ENCODE assay signal across 17 mouse cellular contexts in genomic region chr4:82164058-82164457, GRCm38 (mm10).
DNase-seq lines count a peak whose midpoint lies in the region; ATAC-seq and TF ChIP-seq lines count a peak whose summit lies in the region.
"Had no signal": no experiment of that assay in that cellular context is flagged by ENCODE, and none has a peak within 500 bp of the region (broad histone marks: within the 10 kb centered on the region; RNA-seq: fewer than 3 reads in every experiment).

No protein-coding gene starts in this region.

- H3K4me3 ChIP-seq in stomach, embryonic 15.5 days (replicated peaks): no peak overlapping the region
- no peak overlapping the region for H3K4me3 ChIP-seq in stomach, postnatal 0 days (ENCODE audit: low read depth, low read length)
- H3K4me3 ChIP-seq in heart, embryonic 13.5 days: no peak overlapping the region
- H3K4me3 ChIP-seq: forebrain, embryonic 13.5 days; hindbrain, embryonic 12.5 days; intestine, embryonic 15.5 days; liver, embryonic 15.5 days had no signal

- peak; percentile 92 for DNase-seq in heart, adult 11 months
- DNase-seq in heart, postnatal 36 days: no peak
- DNase-seq in stomach, postnatal 0 days (ENCODE audit: low spot score): no peak
- peak; percentile 21 for DNase-seq in skeletal muscle tissue, adult 2 months (ENCODE audit: low read depth, low spot score)
- DNase-seq in thymus, postnatal 14 days: no peak
- DNase-seq: adrenal gland, adult 2 months; cerebellum, postnatal 10 days; kidney, postnatal 25 days; layer of hippocampus, postnatal 36 days had no signal

- no peak for TF ChIP-seq EP300 in stomach, postnatal 0 days (optimal IDR thresholded peaks at IDR 0.05)

- 0 out of 2 replicates have a peak, but pooled peaks have one; percentile 35 for ATAC-seq in stomach, embryonic 15.5 days (ENCODE audit: insufficient read depth, low FRiP score, low read depth)
- ATAC-seq in stomach, postnatal 0 days (ENCODE audit: low FRiP score, low TSS enrichment): no peak
- no peak; the same call in 1 of the 2 replicates for ATAC-seq in heart, embryonic 13.5 days (ENCODE audit: extremely low read depth, insufficient number of reproducible peaks, low FRiP score, low TSS enrichment)
- ATAC-seq in erythroid progenitor cell, adult 5-6 weeks (replicated peaks; ENCODE audit: low FRiP score, poor library complexity, severe bottlenecking): no peak
- ATAC-seq: CD4-positive, CD25-positive, alpha-beta regulatory T cell, adult 4 months; forebrain, embryonic 13.5 days; intestine, embryonic 15.5 days had no signal

- no peaks in the 10 kb centered on the region for H3K36me3 ChIP-seq in stomach, embryonic 15.5 days
- H3K36me3 ChIP-seq in stomach, postnatal 0 days (ENCODE audit: control insufficient read depth, insufficient read depth, low read length): no peaks in the 10 kb centered on the region
- H3K36me3 ChIP-seq in heart, embryonic 13.5 days: no peaks in the 10 kb centered on the region
- H3K36me3 ChIP-seq: hindbrain, embryonic 12.5 days; intestine, embryonic 15.5 days; liver, embryonic 15.5 days had no signal

- no peak overlapping the region for H3K4me2 ChIP-seq in stomach, embryonic 15.5 days
- no peak overlapping the region for H3K4me2 ChIP-seq in stomach, postnatal 0 days (replicated peaks; ENCODE audit: low read depth)
- no peak overlapping the region for H3K4me2 ChIP-seq in heart, embryonic 13.5 days
- H3K4me2 ChIP-seq: forebrain, embryonic 13.5 days; hindbrain, embryonic 12.5 days; intestine, embryonic 15.5 days; liver, embryonic 15.5 days had no signal

- H3K9me3 ChIP-seq in stomach, embryonic 15.5 days: no peaks in the 10 kb centered on the region
- H3K9me3 ChIP-seq in stomach, postnatal 0 days (ENCODE audit: control insufficient read depth, low read length): no peaks in the 10 kb centered on the region
- no peaks in the 10 kb centered on the region for H3K9me3 ChIP-seq in heart, embryonic 13.5 days
- H3K9me3 ChIP-seq: forebrain, embryonic 13.5 days; hindbrain, embryonic 12.5 days; intestine, embryonic 15.5 days; liver, embryonic 15.5 days had no signal

- no peaks in the 10 kb centered on the region for H3K4me1 ChIP-seq in stomach, embryonic 15.5 days
- H3K4me1 ChIP-seq in stomach, postnatal 0 days (replicated peaks; ENCODE audit: control insufficient read depth, insufficient read depth): no peaks in the 10 kb centered on the region
- H3K4me1 ChIP-seq in heart, embryonic 13.5 days: peaks cover 53% of the 10 kb centered on the region
- H3K4me1 ChIP-seq: hindbrain, embryonic 12.5 days; intestine, embryonic 15.5 days; liver, embryonic 15.5 days had no signal

- intact Hi-C loops in heart, postnatal 36 days (cut with DNase I): no loop called here

- no peaks in the 10 kb centered on the region for H3K27me3 ChIP-seq in stomach, embryonic 15.5 days (replicated peaks)
- no peaks in the 10 kb centered on the region for H3K27me3 ChIP-seq in stomach, postnatal 0 days (ENCODE audit: control insufficient read depth, insufficient read depth, low read length)
- no peaks in the 10 kb centered on the region for H3K27me3 ChIP-seq in heart, embryonic 13.5 days (replicated peaks)
- H3K27me3 ChIP-seq: forebrain, embryonic 13.5 days; hindbrain, embryonic 12.5 days; intestine, embryonic 15.5 days; liver, embryonic 15.5 days had no signal

- H3K27ac ChIP-seq in stomach, embryonic 15.5 days: no peak overlapping the region
- no peak overlapping the region for H3K27ac ChIP-seq in stomach, postnatal 0 days (replicated peaks)
- peak overlapping the region; percentile 37 for H3K27ac ChIP-seq in heart, embryonic 13.5 days (replicated peaks)
- H3K27ac ChIP-seq: forebrain, embryonic 13.5 days; hindbrain, embryonic 12.5 days; intestine, embryonic 15.5 days; liver, embryonic 15.5 days had no signal

- H3K9ac ChIP-seq in stomach, embryonic 15.5 days: no peak overlapping the region
- H3K9ac ChIP-seq in stomach, postnatal 0 days (ENCODE audit: low read length): no peak overlapping the region
- H3K9ac ChIP-seq in heart, embryonic 13.5 days: no peak overlapping the region
- H3K9ac ChIP-seq: forebrain, embryonic 13.5 days; hindbrain, embryonic 12.5 days; intestine, embryonic 15.5 days; liver, embryonic 15.5 days had no signal

- no peak for TF ChIP-seq CTCF in stomach, postnatal 0 days (IDR thresholded peaks at IDR 0.05; ENCODE audit: low read depth)

- WGBS in stomach, embryonic 15.5 days: 31% methylated on average over 1 of the region's 1 CpGs
- 42% methylated on average over 1 of the region's 1 CpGs for WGBS in stomach, postnatal 0 days
- 43% methylated on average over 1 of the region's 1 CpGs for WGBS in heart, embryonic 13.5 days

Comparison
In these comparisons a context has a peak if more than half of its experiments do, and no peak if none do; other contexts are left out.
1. DNase-seq: peak in heart, adult 11 months (single experiment) and skeletal muscle tissue, adult 2 months (single experiment); none in heart, postnatal 36 days (0 of 2), stomach, postnatal 0 days (single experiment) and thymus, postnatal 14 days (single experiment).